ENCODE assay signal across 18 mouse cellular contexts in genomic region chrX:50618936-50619335, GRCm38 (mm10).
DNase-seq lines count a peak whose midpoint lies in the region; ATAC-seq and TF ChIP-seq lines count a peak whose summit lies in the region.
"Had no signal": no experiment of that assay in that cellular context is flagged by ENCODE, and none has a peak within 500 bp of the region (broad histone marks: within the 10 kb centered on the region; RNA-seq: fewer than 3 reads in every experiment).

No protein-coding gene starts in this region.

- no peak for TF ChIP-seq CTCF in intestine, postnatal 0 days (IDR thresholded peaks at IDR 0.05; ENCODE audit: low read depth)
- no peak for TF ChIP-seq CTCF in ES-Bruce4 (IDR thresholded peaks at IDR 0.05; ENCODE audit: low read depth, low read length)

- no peaks in the 10 kb centered on the region for H3K4me1 ChIP-seq in intestine, embryonic 16.5 days (ENCODE audit: control insufficient read depth, insufficient read depth, low read length)
- no peaks in the 10 kb centered on the region for H3K4me1 ChIP-seq in intestine, postnatal 0 days (replicated peaks; ENCODE audit: control insufficient read depth, insufficient read depth, low read length)
- H3K4me1 ChIP-seq in ES-Bruce4 (ENCODE audit: control insufficient read depth, insufficient read depth, low read length), result no peaks in the 10 kb centered on the region
- H3K4me1 ChIP-seq in hindbrain, embryonic 13.5 days (replicated peaks), result no peaks in the 10 kb centered on the region; the same call in 1 of the 2 replicates
- H3K4me1 ChIP-seq: embryonic facial prominence, embryonic 10.5 days; forebrain, embryonic 13.5 days had no signal

- H3K9me3 ChIP-seq in intestine, embryonic 16.5 days (ENCODE audit: control insufficient read depth, low read length), result no peaks in the 10 kb centered on the region
- H3K9me3 ChIP-seq in intestine, postnatal 0 days (ENCODE audit: control insufficient read depth), result no peaks in the 10 kb centered on the region
- H3K9me3 ChIP-seq in ES-Bruce4 (replicated peaks; ENCODE audit: control insufficient read depth, insufficient read depth, low read length, poor library complexity, severe bottlenecking), result no peaks in the 10 kb centered on the region
- H3K9me3 ChIP-seq in hindbrain, embryonic 13.5 days, result no peaks in the 10 kb centered on the region
- H3K9me3 ChIP-seq: embryonic facial prominence, embryonic 10.5 days; forebrain, embryonic 13.5 days; heart, embryonic 13.5 days had no signal

- 0 out of 2 replicates have a peak, but pooled peaks have one; percentile 31 for ATAC-seq in intestine, embryonic 16.5 days
- ATAC-seq in intestine, postnatal 0 days, result no peak
- ATAC-seq in granulocyte monocyte progenitor cell, adult 5-6 weeks (replicated peaks; ENCODE audit: poor library complexity, severe bottlenecking), result peak; percentile 50
- no peak for ATAC-seq in hindbrain, embryonic 13.5 days (ENCODE audit: low FRiP score)
- no peak for ATAC-seq in cerebellum, adult (ENCODE audit: insufficient number of reproducible peaks, low FRiP score, low TSS enrichment)
- ATAC-seq: activated CD4-positive, CD25-positive, alpha-beta regulatory T cell, adult 4 months; forebrain, embryonic 13.5 days; hindbrain, postnatal 0 days had no signal

- H3K27ac ChIP-seq in intestine, embryonic 16.5 days (ENCODE audit: low read length), result no peak overlapping the region
- H3K27ac ChIP-seq in intestine, postnatal 0 days (ENCODE audit: low read depth, low read length), result no peak overlapping the region
- peak overlapping the region; percentile 59; the same call in 1 of the 2 replicates for H3K27ac ChIP-seq in ES-Bruce4 (ENCODE audit: insufficient read depth, low read length)
- no peak overlapping the region for H3K27ac ChIP-seq in hindbrain, embryonic 13.5 days
- H3K27ac ChIP-seq: embryonic facial prominence, embryonic 10.5 days; forebrain, embryonic 13.5 days; heart, embryonic 13.5 days; hindbrain, postnatal 0 days had no signal

- WGBS in intestine, embryonic 16.5 days, result 73% methylated on average over 4 of the region's 4 CpGs
- 41% methylated on average over 4 of the region's 4 CpGs for WGBS in intestine, postnatal 0 days
- 88% methylated on average over 4 of the region's 4 CpGs for WGBS in hindbrain, embryonic 13.5 days

- DNase-seq in layer of hippocampus, adult 9-10 months (ENCODE audit: low spot score), result no peak
- DNase-seq: adrenal gland, postnatal 14 days; cerebellum, adult 18-20 months; cerebellum, adult 9-11 months; cerebellum, postnatal 36 days; heart, postnatal 36 days; kidney, adult 2 months had no signal

- H3K36me3 ChIP-seq in intestine, embryonic 16.5 days (ENCODE audit: control insufficient read depth, insufficient read depth, low read length), result no peaks in the 10 kb centered on the region
- no peaks in the 10 kb centered on the region for H3K36me3 ChIP-seq in intestine, postnatal 0 days (ENCODE audit: control insufficient read depth, insufficient read depth)
- peaks cover 12% of the 10 kb centered on the region for H3K36me3 ChIP-seq in ES-Bruce4 (ENCODE audit: control insufficient read depth, insufficient read depth, low read length, poor library complexity, severe bottlenecking)
- H3K36me3 ChIP-seq in hindbrain, embryonic 13.5 days, result no peaks in the 10 kb centered on the region

- no peak overlapping the region for H3K9ac ChIP-seq in intestine, embryonic 16.5 days (ENCODE audit: low read depth, low read length)
- H3K9ac ChIP-seq in intestine, postnatal 0 days (ENCODE audit: low read depth, low read length), result no peak overlapping the region
- H3K9ac ChIP-seq in ES-Bruce4 (ENCODE audit: low read depth, poor library complexity, severe bottlenecking), result no peak overlapping the region
- no peak overlapping the region for H3K9ac ChIP-seq in hindbrain, embryonic 13.5 days
- H3K9ac ChIP-seq: forebrain, embryonic 13.5 days; heart, embryonic 13.5 days had no signal

- no peak for TF ChIP-seq POLR2A in ES-Bruce4 (IDR thresholded peaks at IDR 0.05; ENCODE audit: insufficient read depth, low read length)

- TF ChIP-seq EP300 in ES-Bruce4 (IDR thresholded peaks at IDR 0.05; ENCODE audit: insufficient read depth, low read depth, low read length), result no peak

- H3K4me2 ChIP-seq in intestine, embryonic 16.5 days (ENCODE audit: low read depth, low read length), result no peak overlapping the region
- no peak overlapping the region for H3K4me2 ChIP-seq in intestine, postnatal 0 days (replicated peaks; ENCODE audit: low read depth)
- H3K4me2 ChIP-seq in hindbrain, embryonic 13.5 days, result no peak overlapping the region
- H3K4me2 ChIP-seq: forebrain, embryonic 13.5 days; heart, embryonic 13.5 days had no signal

- H3K4me3 ChIP-seq in intestine, embryonic 16.5 days (ENCODE audit: low read length), result no peak overlapping the region
- H3K4me3 ChIP-seq in intestine, postnatal 0 days (ENCODE audit: low read depth, low read length), result no peak overlapping the region
- no peak overlapping the region for H3K4me3 ChIP-seq in ES-Bruce4 (ENCODE audit: low read depth, low read length)
- no peak overlapping the region for H3K4me3 ChIP-seq in hindbrain, embryonic 13.5 days
- H3K4me3 ChIP-seq: embryonic facial prominence, embryonic 10.5 days; forebrain, embryonic 13.5 days; heart, embryonic 13.5 days had no signal

- no peaks in the 10 kb centered on the region for H3K27me3 ChIP-seq in intestine, embryonic 16.5 days (replicated peaks; ENCODE audit: control insufficient read depth, insufficient read depth, low read length)
- no peaks in the 10 kb centered on the region for H3K27me3 ChIP-seq in intestine, postnatal 0 days (replicated peaks; ENCODE audit: control insufficient read depth, insufficient read depth, low read length)
- no peaks in the 10 kb centered on the region for H3K27me3 ChIP-seq in ES-Bruce4 (ENCODE audit: control insufficient read depth, insufficient read depth, low read length, poor library complexity, severe bottlenecking)
- no peaks in the 10 kb centered on the region for H3K27me3 ChIP-seq in hindbrain, embryonic 13.5 days
- H3K27me3 ChIP-seq: forebrain, embryonic 13.5 days; heart, embryonic 13.5 days had no signal

Comparison
In these comparisons a context has a peak if more than half of its experiments do, and no peak if none do; other contexts are left out.
1. ATAC-seq: peak in intestine, embryonic 16.5 days (single experiment) and granulocyte monocyte progenitor cell, adult 5-6 weeks (single experiment); none in intestine, postnatal 0 days (single experiment), hindbrain, embryonic 13.5 days (single experiment) and cerebellum, adult (single experiment).